Mouse (Mus musculus) myocyte (in vitro differentiated cells): ENCODE measurements around the gene Camta1.

Experiments
- E2F4 ChIP-seq: IDR thresholded peaks from one replicate; pipeline ENCODE4 v1.6.1; 2011; ENCODE audit warnings: mild to moderate bottlenecking, control low read depth, moderate library complexity; ENCODE audit not compliant: insufficient read depth
- TCF12 ChIP-seq: IDR thresholded peaks from one replicate; pipeline ENCODE4 v1.6.1; 2011; ENCODE audit warnings: mild to moderate bottlenecking, control low read depth; ENCODE audit not compliant: poor library complexity, insufficient read depth, severe bottlenecking

GRCm38 (mm10) chr4:151595116-151595515 lies 266.6 kb downstream of the Camta1 start:
- no peak for TF ChIP-seq TCF12
- no peak for TF ChIP-seq E2F4
